Mouse (Mus musculus): ENCODE data around the gene Mthfd1l. TPM values are rescaled to one million over a fixed set of nuclear protein-coding genes. Genes with fewer than 3 reads are reported as not detected.

The Mthfd1l gene
- 10.4 and 11.0 TPM in 2 replicates for polyA plus RNA-seq (2014; fragmentation: Nextera tagmentation; extraction: Ambion mirVana)

- DNase-seq (ENCODE audit: low spot score) (peak; percentile 87), ATAC-seq (ENCODE audit: low FRiP score) (peak; percentile 89)
- Histone ChIP-seq H3K4me2 (replicated peaks; ENCODE audit: low read depth, low read length) (peak within 1 kb of the TSS; percentile 87), H3K9ac (ENCODE audit: low read depth, low read length) (peak within 1 kb of the TSS; percentile 81), H3K9me3 (ENCODE audit: control insufficient read depth, low read length) (no peaks in the 10 kb centered on the region), H3K27ac (ENCODE audit: low read depth, low read length) (peak within 1 kb of the TSS; percentile 77), H3K4me3 (ENCODE audit: low read depth, low read length) (peak within 1 kb of the TSS; percentile 72), H3K36me3 (ENCODE audit: control insufficient read depth, insufficient read depth, low read length) (no peaks in the 10 kb centered on the region), H3K27me3 (ENCODE audit: control insufficient read depth, insufficient read depth, low read length) (no peaks in the 10 kb centered on the region), H3K4me1 (replicated peaks; ENCODE audit: control insufficient read depth, insufficient read depth, low read length) (peaks cover 5% of the 10 kb centered on the region; the same call in 1 of the 2 replicates)
- 0% methylated on average over 36 of the region's 40 CpGs for WGBS
These were observed at the start of gene Mthfd1l for GRCm38 (mm10) chr10:3972981-3973588. Gene Mthfd1l, plus strand, starts transcription at chr10:3973118.

DNA sequence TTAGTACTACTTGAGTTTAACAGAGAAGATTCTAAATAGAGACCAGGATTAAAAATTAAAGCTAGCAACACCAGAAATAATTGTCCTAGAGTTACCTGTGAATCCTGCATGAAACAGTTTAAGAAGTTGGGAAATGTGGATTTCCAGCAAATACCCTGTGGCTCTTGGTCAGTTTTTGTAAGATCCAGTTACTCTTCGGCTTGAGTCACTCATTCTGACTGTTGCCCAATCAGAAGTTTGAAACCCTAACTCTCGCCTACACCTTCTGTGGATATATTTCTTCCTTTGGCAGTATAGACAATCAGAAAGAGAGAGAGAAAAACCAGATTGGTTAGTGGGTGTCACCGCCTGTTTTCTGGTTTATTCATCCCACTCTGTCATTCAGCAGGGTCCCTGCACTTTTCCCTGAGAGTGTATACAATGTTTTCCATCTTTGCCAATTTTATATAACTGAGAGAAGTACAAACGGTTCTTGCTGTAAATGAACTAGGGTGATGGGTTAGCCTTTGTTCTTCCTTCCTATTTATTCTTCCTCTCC, 44.8 kb upstream of the Mthfd1l start:
- Histone ChIP-seq H3K27me3 (ENCODE audit: control insufficient read depth, insufficient read depth, low read length) (no peaks in the 10 kb centered on the region), H3K9ac (ENCODE audit: low read depth, low read length) (no peak overlapping the region), H3K36me3 (ENCODE audit: control insufficient read depth, insufficient read depth, low read length) (no peaks in the 10 kb centered on the region), H3K27ac (ENCODE audit: low read depth, low read length) (no peak overlapping the region), H3K4me1 (replicated peaks; ENCODE audit: control insufficient read depth, insufficient read depth, low read length) (no peaks in the 10 kb centered on the region), H3K9me3 (ENCODE audit: control insufficient read depth, low read length) (no peaks in the 10 kb centered on the region), H3K4me2 (replicated peaks; ENCODE audit: low read depth, low read length) (no peak overlapping the region), H3K4me3 (ENCODE audit: low read depth, low read length) (no peak overlapping the region)
- 89% methylated on average over 4 of the region's 4 CpGs for WGBS
- ATAC-seq (ENCODE audit: low FRiP score) (no peak), DNase-seq (ENCODE audit: low spot score) (no peak)

DNA sequence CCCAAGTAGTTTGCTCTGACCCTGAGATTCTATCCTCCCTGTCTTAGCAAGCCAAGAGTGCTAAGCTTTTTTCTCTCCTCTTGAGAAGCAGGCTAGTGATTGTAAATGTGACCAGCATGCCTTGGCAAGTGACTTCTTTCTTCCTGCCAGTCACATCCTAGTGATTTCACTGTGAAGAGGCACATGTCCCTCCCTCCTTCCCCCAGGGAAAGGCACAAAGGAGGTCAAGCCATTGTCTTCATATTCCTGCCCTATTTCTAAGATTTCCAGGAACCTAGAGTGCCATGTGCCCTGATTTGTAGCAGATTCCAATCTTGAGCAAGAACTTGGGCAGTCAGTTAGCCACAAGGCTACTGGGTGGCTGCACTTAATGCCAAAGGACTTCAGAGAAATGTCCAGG, 41.1 kb upstream of the Mthfd1l start:
- H3K9ac ChIP-seq (ENCODE audit: low read depth, low read length), result no peak overlapping the region
- H3K4me2 ChIP-seq (replicated peaks; ENCODE audit: low read depth, low read length), result no peak overlapping the region
- no peaks in the 10 kb centered on the region for H3K9me3 ChIP-seq (ENCODE audit: control insufficient read depth, low read length)
- ATAC-seq (ENCODE audit: low FRiP score) (no peak), DNase-seq (ENCODE audit: low spot score) (no peak)
- H3K27me3 ChIP-seq (ENCODE audit: control insufficient read depth, insufficient read depth, low read length), result no peaks in the 10 kb centered on the region
- no peaks in the 10 kb centered on the region for H3K36me3 ChIP-seq (ENCODE audit: control insufficient read depth, insufficient read depth, low read length)
- no peak overlapping the region for H3K4me3 ChIP-seq (ENCODE audit: low read depth, low read length)
- H3K27ac ChIP-seq (ENCODE audit: low read depth, low read length), result no peak overlapping the region
- no peaks in the 10 kb centered on the region for H3K4me1 ChIP-seq (replicated peaks; ENCODE audit: control insufficient read depth, insufficient read depth, low read length)

DNA sequence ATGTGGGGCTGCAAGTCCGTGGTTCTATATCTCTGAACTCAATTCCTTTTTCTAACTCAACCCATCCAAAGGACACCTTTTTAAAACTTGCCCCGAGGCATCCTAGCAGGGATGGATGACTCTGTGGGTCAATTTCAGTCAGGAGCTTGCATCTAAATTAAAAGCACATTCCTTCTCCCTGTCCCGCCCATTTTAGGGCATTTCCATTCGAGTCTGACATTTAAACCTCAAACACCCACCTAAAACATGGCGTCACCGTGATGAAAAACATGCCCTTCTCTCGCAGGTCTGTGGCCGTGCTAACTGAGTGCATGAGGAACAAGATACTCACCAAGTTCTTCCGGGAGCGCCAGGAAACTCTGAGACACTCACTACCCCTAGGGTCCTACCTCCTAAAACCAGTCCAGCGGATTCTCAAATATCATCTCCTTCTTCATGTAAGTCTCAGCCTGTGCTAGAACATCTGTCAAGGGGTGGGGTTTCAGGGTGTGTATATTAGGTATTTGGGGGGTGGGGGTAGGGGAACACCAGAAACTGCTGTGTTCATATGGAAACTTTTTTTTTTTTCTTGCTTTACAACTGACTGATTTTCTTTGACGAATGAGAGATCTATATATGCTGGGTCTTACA, 39.5 kb upstream of the Mthfd1l start:
- Histone ChIP-seq H3K9me3 (ENCODE audit: control insufficient read depth, low read length) (no peaks in the 10 kb centered on the region), H3K4me1 (replicated peaks; ENCODE audit: control insufficient read depth, insufficient read depth, low read length) (no peaks in the 10 kb centered on the region), H3K9ac (ENCODE audit: low read depth, low read length) (no peak overlapping the region), H3K4me2 (replicated peaks; ENCODE audit: low read depth, low read length) (no peak overlapping the region), H3K27ac (ENCODE audit: low read depth, low read length) (no peak overlapping the region), H3K36me3 (ENCODE audit: control insufficient read depth, insufficient read depth, low read length) (no peaks in the 10 kb centered on the region), H3K27me3 (ENCODE audit: control insufficient read depth, insufficient read depth, low read length) (no peaks in the 10 kb centered on the region), H3K4me3 (ENCODE audit: low read depth, low read length) (no peak overlapping the region)
- ATAC-seq (ENCODE audit: low FRiP score) (no peak), DNase-seq (ENCODE audit: low spot score) (no peak)
- 76% methylated on average over 12 of the region's 12 CpGs for WGBS

GRCm38 (mm10) chr10:3936864-3937263, 36.1 kb upstream of the Mthfd1l start:
- Histone ChIP-seq H3K4me1 (replicated peaks; ENCODE audit: control insufficient read depth, insufficient read depth, low read length) (no peaks in the 10 kb centered on the region), H3K4me2 (replicated peaks; ENCODE audit: low read depth, low read length) (no peak overlapping the region), H3K9me3 (ENCODE audit: control insufficient read depth, low read length) (no peaks in the 10 kb centered on the region), H3K36me3 (ENCODE audit: control insufficient read depth, insufficient read depth, low read length) (no peaks in the 10 kb centered on the region), H3K4me3 (ENCODE audit: low read depth, low read length) (no peak overlapping the region), H3K27me3 (ENCODE audit: control insufficient read depth, insufficient read depth, low read length) (no peaks in the 10 kb centered on the region), H3K27ac (ENCODE audit: low read depth, low read length) (no peak overlapping the region), H3K9ac (ENCODE audit: low read depth, low read length) (no peak overlapping the region)
- ATAC-seq (ENCODE audit: low FRiP score), result no peak
- DNase-seq (ENCODE audit: low spot score), result no peak

GRCm38 (mm10) chr10:3939895-3940595, 32.9 kb upstream of the Mthfd1l start:
- Histone ChIP-seq H3K9me3 (ENCODE audit: control insufficient read depth, low read length) (no peaks in the 10 kb centered on the region), H3K27ac (ENCODE audit: low read depth, low read length) (no peak overlapping the region), H3K4me1 (replicated peaks; ENCODE audit: control insufficient read depth, insufficient read depth, low read length) (no peaks in the 10 kb centered on the region), H3K4me3 (ENCODE audit: low read depth, low read length) (no peak overlapping the region), H3K9ac (ENCODE audit: low read depth, low read length) (no peak overlapping the region), H3K27me3 (ENCODE audit: control insufficient read depth, insufficient read depth, low read length) (no peaks in the 10 kb centered on the region), H3K36me3 (ENCODE audit: control insufficient read depth, insufficient read depth, low read length) (no peaks in the 10 kb centered on the region), H3K4me2 (replicated peaks; ENCODE audit: low read depth, low read length) (no peak overlapping the region)
- ATAC-seq (ENCODE audit: low FRiP score) (no peak), DNase-seq (ENCODE audit: low spot score) (no peak)
- WGBS, result 87% methylated on average over 11 of the region's 11 CpGs

DNA sequence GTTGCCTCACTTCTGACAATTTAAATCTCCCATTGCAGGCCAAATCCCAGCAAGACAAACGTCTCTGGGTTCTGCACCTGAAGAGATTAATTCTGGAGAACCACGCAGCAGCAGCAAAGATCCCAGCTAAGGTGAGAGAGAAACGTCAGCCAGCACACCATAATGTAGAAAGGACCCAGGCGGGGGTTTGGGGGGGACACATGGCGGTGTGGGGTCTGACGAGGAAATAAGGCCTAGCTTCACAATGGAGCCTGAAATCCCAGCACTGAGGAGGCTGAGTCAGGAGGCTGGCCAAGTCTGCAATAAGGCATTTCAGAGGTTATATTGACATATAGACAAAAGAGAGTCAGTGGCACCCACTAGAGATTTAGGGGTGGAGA, 32.3 kb upstream of the Mthfd1l start:
- H3K9ac ChIP-seq (ENCODE audit: low read depth, low read length), result no peak overlapping the region
- no peak overlapping the region for H3K27ac ChIP-seq (ENCODE audit: low read depth, low read length)
- H3K4me3 ChIP-seq (ENCODE audit: low read depth, low read length), result no peak overlapping the region
- no peak overlapping the region for H3K4me2 ChIP-seq (replicated peaks; ENCODE audit: low read depth, low read length)
- no peaks in the 10 kb centered on the region for H3K4me1 ChIP-seq (replicated peaks; ENCODE audit: control insufficient read depth, insufficient read depth, low read length)
- H3K27me3 ChIP-seq (ENCODE audit: control insufficient read depth, insufficient read depth, low read length), result no peaks in the 10 kb centered on the region
- 85% methylated on average over 6 of the region's 6 CpGs for WGBS
- ATAC-seq (ENCODE audit: low FRiP score) (no peak), DNase-seq (ENCODE audit: low spot score) (no peak)
- no peaks in the 10 kb centered on the region for H3K9me3 ChIP-seq (ENCODE audit: control insufficient read depth, low read length)
- H3K36me3 ChIP-seq (ENCODE audit: control insufficient read depth, insufficient read depth, low read length), result no peaks in the 10 kb centered on the region

GRCm38 (mm10) chr10:3941054-3941757, 31.7 kb upstream of the Mthfd1l start:
- H3K9me3 ChIP-seq (ENCODE audit: control insufficient read depth, low read length), result no peaks in the 10 kb centered on the region
- H3K4me3 ChIP-seq (ENCODE audit: low read depth, low read length), result no peak overlapping the region
- H3K36me3 ChIP-seq (ENCODE audit: control insufficient read depth, insufficient read depth, low read length), result no peaks in the 10 kb centered on the region
- no peak overlapping the region for H3K4me2 ChIP-seq (replicated peaks; ENCODE audit: low read depth, low read length)
- no peak overlapping the region for H3K9ac ChIP-seq (ENCODE audit: low read depth, low read length)
- no peaks in the 10 kb centered on the region for H3K27me3 ChIP-seq (ENCODE audit: control insufficient read depth, insufficient read depth, low read length)
- H3K27ac ChIP-seq (ENCODE audit: low read depth, low read length), result no peak overlapping the region
- ATAC-seq (ENCODE audit: low FRiP score), result 0 out of 2 replicates have a peak, but pooled peaks have one; percentile 31
- 26% methylated on average over 11 of the region's 11 CpGs for WGBS
- H3K4me1 ChIP-seq (replicated peaks; ENCODE audit: control insufficient read depth, insufficient read depth, low read length), result no peaks in the 10 kb centered on the region
- peak; percentile 23 for DNase-seq (ENCODE audit: low spot score)

Measured in hindbrain, embryonic 11.5 days (tissue).